Mouse (Mus musculus): Measurements from ENCODE around the gene Clec4d. TPM values are rescaled to one million over a fixed set of nuclear protein-coding genes. Genes with fewer than 3 reads are reported as not detected.

Clec4d gene
- 2.5 and 2.6 TPM in 2 replicates for polyA plus RNA-seq (2012; rRNA removed)

GRCm38 (mm10) chr6:123261555-123262161 lies at the start of gene Clec4d:
Gene Clec4d (plus strand): TSS chr6:123262111.

GRCm38 (mm10) chr6:123229644-123230043 lies 32.3 kb upstream of the Clec4d start, which contains the start of gene Clec4n:
Gene Clec4n (plus strand): TSS chr6:123229843.

GRCm38 (mm10) chr6:123289753-123290152 lies 27.8 kb downstream of the Clec4d start, which contains the start of gene Clec4e:
Gene Clec4e (minus strand): TSS chr6:123289870.

GRCm38 (mm10) chr6:123308033-123308432 lies 46.1 kb downstream of the Clec4d start, which contains the start of gene Vmn2r19:
Gene Vmn2r19 (plus strand): TSS chr6:123308333.

Other genes with a start within 250 kb of the Clec4d start
- 0.07 and 0.17 TPM in 2 replicates for gene Clec4b1, start 212.1 kb upstream of the Clec4d start, polyA plus RNA-seq (2012; rRNA removed)
- gene Clec4a2, start 155.7 kb upstream of the Clec4d start, polyA plus RNA-seq (2012; rRNA removed): 11.2 and 13.0 TPM in 2 replicates
- 0.37 and 0.50 TPM in 2 replicates for gene Clec4b2, start 89.2 kb upstream of the Clec4d start, polyA plus RNA-seq (2012; rRNA removed)
- 11.4 and 15.2 TPM in 2 replicates for gene Clec4n, start 32.3 kb upstream of the Clec4d start, polyA plus RNA-seq (2012; rRNA removed)
- gene Clec4e, start 27.8 kb downstream of the Clec4d start, polyA plus RNA-seq (2012; rRNA removed): 1.1 and 1.2 TPM in 2 replicates
- gene Vmn2r19, start 46.2 kb downstream of the Clec4d start, polyA plus RNA-seq (2012; rRNA removed): not detected in 2 replicates
- not detected in 2 replicates for gene Vmn2r20, start 156.0 kb downstream of the Clec4d start, polyA plus RNA-seq (2012; rRNA removed)